Mouse (Mus musculus) cortical plate, adult 2 months (tissue): ENCODE results near the gene Plekhg5. TPM values are rescaled to one million over a fixed set of nuclear protein-coding genes. Genes with fewer than 3 reads are reported as not detected.

ENCODE experiments used
- H3K27ac ChIP-seq: fragments of 200-500 bp; 2 replicates; pipeline ENCODE4 v1.5.1; 2012; ENCODE audit warnings: low read length, control low read depth, inconsistent platforms; ENCODE audit not compliant: insufficient read depth
- H3K4me1 ChIP-seq: fragments of 200-500 bp; 2 replicates; pipeline ENCODE4 v1.6.1; 2011; ENCODE audit warnings: low read length; ENCODE audit not compliant: control insufficient read depth, insufficient read depth
- H3K4me3 ChIP-seq: fragments of 200-500 bp; 2 replicates; pipeline ENCODE4 v1.5.1; 2011; ENCODE audit warnings: mild to moderate bottlenecking, low read length, control low read depth; ENCODE audit not compliant: insufficient read depth
- CTCF ChIP-seq: fragments of 200-500 bp; IDR thresholded peaks from 2 replicates; pipeline ENCODE4 v1.5.1; 2011; ENCODE audit warnings: mild to moderate bottlenecking, control low read depth, low read length; ENCODE audit not compliant: insufficient read depth; ENCODE audit errors: extremely low read depth
- POLR2A ChIP-seq: fragments of 200-500 bp; IDR thresholded peaks from 2 replicates; pipeline ENCODE4 v1.6.1; 2011; ENCODE audit warnings: mild to moderate bottlenecking, low read length, control low read depth; ENCODE audit not compliant: insufficient read depth; ENCODE audit errors: extremely low read depth
- polyA plus RNA-seq: library from polyadenylated mRNA; depleted of rRNA; stranded (reverse); fragments of >200 nt; gene quantifications from 2 replicates; pipeline ENCODE4 v1.2.3, GENCODE M21; 2012

The Plekhg5 gene
- polyA plus RNA-seq, 1 experiment = 59.9 TPM

- Histone ChIP-seq H3K4me1 (no peaks in the 10 kb centered on the region), H3K27ac (no peak overlapping the region), H3K4me3 (no peak overlapping the region)
- peak; percentile 37 for TF ChIP-seq CTCF
- no peak for TF ChIP-seq POLR2A
Observed at GRCm38 (mm10) chr4:152119396-152120292, 47.3 kb downstream of the Plekhg5 start.

GRCm38 (mm10) chr4:152120311-152121182, 48.2 kb downstream of the Plekhg5 start:
- Histone ChIP-seq H3K27ac (no peak overlapping the region), H3K4me1 (no peaks in the 10 kb centered on the region), H3K4me3 (no peak overlapping the region)
- TF ChIP-seq CTCF (no peak), POLR2A (no peak)

- no peak overlapping the region for H3K27ac ChIP-seq
- H3K4me1 ChIP-seq = no peaks in the 10 kb centered on the region
- H3K4me3 ChIP-seq = no peak overlapping the region
- TF ChIP-seq POLR2A (no peak), CTCF (no peak)
Observed at GRCm38 (mm10) chr4:152121183-152121505, 48.8 kb downstream of the Plekhg5 start.

- H3K4me3 ChIP-seq = no peak overlapping the region; the same call in 1 of the 2 replicates
Observed at GRCm38 (mm10) chr4:152124361-152124961, 52.2 kb downstream of the Plekhg5 start.

GRCm38 (mm10) chr4:152125161-152126025, 53.1 kb downstream of the Plekhg5 start:
- H3K4me1 ChIP-seq = no peaks in the 10 kb centered on the region
- H3K27ac ChIP-seq = no peak overlapping the region
- H3K4me3 ChIP-seq = peak overlapping the region; percentile 2; the same call in 1 of the 2 replicates
- TF ChIP-seq CTCF (no peak), POLR2A (peak; percentile 32; the same call in 1 of the 2 replicates)

More at GRCm38 (mm10) chr4:152124361-152124961, 52.2 kb downstream of the Plekhg5 start:
- TF ChIP-seq POLR2A (no peak), CTCF (no peak)
- no peak overlapping the region for H3K27ac ChIP-seq
- H3K4me1 ChIP-seq = no peaks in the 10 kb centered on the region

GRCm38 (mm10) chr4:152126026-152126920, 54.0 kb downstream of the Plekhg5 start:
- Histone ChIP-seq H3K4me3 (peak overlapping the region; percentile 2; the same call in 1 of the 2 replicates), H3K27ac (no peak overlapping the region), H3K4me1 (no peaks in the 10 kb centered on the region)
- no peak for TF ChIP-seq CTCF
- no peak for TF ChIP-seq POLR2A

- no peak overlapping the region for H3K4me3 ChIP-seq
- no peaks in the 10 kb centered on the region for H3K4me1 ChIP-seq
- no peak for TF ChIP-seq POLR2A
- no peak for TF ChIP-seq CTCF
- no peak overlapping the region for H3K27ac ChIP-seq
Observed at GRCm38 (mm10) chr4:152127884-152128283, 55.6 kb downstream of the Plekhg5 start.

- no peak overlapping the region for H3K27ac ChIP-seq
- no peaks in the 10 kb centered on the region for H3K4me1 ChIP-seq
- no peak for TF ChIP-seq CTCF
- TF ChIP-seq POLR2A = no peak
- H3K4me3 ChIP-seq = no peak overlapping the region
Observed at GRCm38 (mm10) chr4:152128784-152129183, 56.5 kb downstream of the Plekhg5 start.
